ENCODE assay signal across 14 mouse cellular contexts in the genomic region with DNA sequence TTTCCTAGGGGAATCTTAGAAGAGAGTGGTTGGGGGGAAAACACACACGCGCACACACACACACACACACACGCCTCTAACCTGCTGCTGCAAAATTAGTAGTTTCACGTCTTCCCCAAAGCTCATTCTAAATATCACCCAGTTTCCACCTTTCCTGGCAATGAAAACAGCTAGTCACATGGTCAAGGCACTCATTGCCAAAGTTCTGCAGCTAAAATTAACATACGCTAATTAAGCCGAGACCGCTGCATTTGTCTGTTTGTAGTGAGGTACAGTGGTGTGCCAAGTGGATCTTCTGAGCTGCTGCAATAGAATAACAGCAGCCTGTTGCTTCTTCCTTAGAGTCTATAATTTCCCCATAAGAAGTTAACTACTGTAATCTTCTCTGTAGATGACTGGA. TPM values are rescaled to one million over a fixed set of nuclear protein-coding genes. Genes with fewer than 3 reads are reported as not detected.
"Had no signal": no experiment of that assay in that cellular context is flagged by ENCODE, and none has a peak within 500 bp of the region (broad histone marks: within the 10 kb centered on the region; RNA-seq: fewer than 3 reads in every experiment).

No protein-coding gene starts in this region.

- H3K4me1 ChIP-seq: limb, embryonic 12.5 days; liver, embryonic 13.5 days; lung, embryonic 15.5 days; stomach, embryonic 15.5 days had no signal

- ATAC-seq: liver, postnatal 0 days; midbrain, embryonic 13.5 days had no signal

- H3K4me2 ChIP-seq: limb, embryonic 12.5 days; liver, embryonic 13.5 days; lung, embryonic 15.5 days; midbrain, embryonic 13.5 days; neural tube, embryonic 13.5 days; stomach, embryonic 15.5 days had no signal

- DNase-seq: layer of hippocampus, adult 9-11 months; layer of hippocampus, postnatal 36 days; liver; liver, embryonic 13.5 days; liver, postnatal 0 days; retina, postnatal 1 day; right cerebral cortex, postnatal 14 days; thymus, postnatal 36 days had no signal

- H3K27me3 ChIP-seq: limb, embryonic 12.5 days; liver, embryonic 13.5 days; lung, embryonic 15.5 days; stomach, embryonic 15.5 days had no signal

- H3K4me3 ChIP-seq: limb, embryonic 12.5 days; liver, embryonic 13.5 days; lung, embryonic 15.5 days; midbrain, embryonic 13.5 days; neural tube, embryonic 13.5 days; stomach, embryonic 15.5 days had no signal

- H3K9me3 ChIP-seq: limb, embryonic 12.5 days; liver, embryonic 13.5 days; lung, embryonic 15.5 days; midbrain, embryonic 13.5 days; neural tube, embryonic 13.5 days; stomach, embryonic 15.5 days had no signal

- H3K36me3 ChIP-seq: limb, embryonic 12.5 days; liver, embryonic 13.5 days; lung, embryonic 15.5 days; midbrain, embryonic 13.5 days; neural tube, embryonic 13.5 days; stomach, embryonic 15.5 days had no signal

- H3K9ac ChIP-seq: limb, embryonic 12.5 days; liver, embryonic 13.5 days; liver, postnatal 0 days; lung, embryonic 15.5 days; midbrain, embryonic 13.5 days; neural tube, embryonic 13.5 days; stomach, embryonic 15.5 days had no signal

- H3K27ac ChIP-seq: limb, embryonic 12.5 days; liver, embryonic 13.5 days; lung, embryonic 15.5 days; midbrain, embryonic 13.5 days; neural tube, embryonic 13.5 days; stomach, embryonic 15.5 days had no signal

RNA-seq across cellular contexts. Expression of gene Tshr, which starts 32.5 kb away (rescaled TPM):
- total RNA-seq: megakaryocyte-erythroid progenitor cell, adult 5-6 weeks had no signal
